Mouse (Mus musculus) ES-Bruce4 (cell line): ENCODE measurements at regions not wholly inside any gene's neighbourhood (a gene's known extent, or its start where the extent isn't known, plus 50 kb on each side); places are given as distances from the start of the nearest gene placed in this dataset.

Source experiments
- EP300 ChIP-seq: IDR thresholded peaks from 2 replicates; pipeline ENCODE4 v1.6.1; 2011; ENCODE audit warnings: low read depth, low read length; ENCODE audit not compliant: insufficient read depth
- POLR2A ChIP-seq: IDR thresholded peaks from one replicate; pipeline ENCODE4 v1.8.1; 2011; ENCODE audit warnings: low read length; ENCODE audit not compliant: insufficient read depth

GRCm38 (mm10) chr17:61765143-61765542 lies 1116.0 kb downstream of the Efna5 start:
- TF ChIP-seq EP300 (no peak), POLR2A (no peak)
